Mouse (Mus musculus) MEL (cell line): ENCODE data around the gene Syt11. TPM values are rescaled to one million over a fixed set of nuclear protein-coding genes. Genes with fewer than 3 reads are reported as not detected.
A peak's percentile ranks its signal among the peaks of the same experiment; 100 is the strongest.

Experiments used
- DNase-seq: peaks from one replicate; pipeline ENCODE4 v3.0.0; 2011; ENCODE audit warnings: low read depth, low spot score
- H3K27ac ChIP-seq: 2 replicates; pipeline ENCODE4 v1.5.1; 2012; ENCODE audit warnings: low read depth, mild to moderate bottlenecking, control low read depth, low read length, moderate library complexity; ENCODE audit not compliant: control insufficient read depth
- H3K27me3 ChIP-seq, 2 experiments: fragments of 150-350 bp in 1 of 2; sonication (generic) in 1 of 2; 2 replicates each; pipeline ENCODE4 v1.6.1; 2012; ENCODE audit warnings: low read length in 2 of 2, mild to moderate bottlenecking in 2 of 2, improper control_type of control experiment in 1 of 2, moderate library complexity in 1 of 2; ENCODE audit not compliant: insufficient read depth in 2 of 2, control insufficient read depth in 1 of 2
- H3K36me3 ChIP-seq, 2 experiments: 2 replicates each; pipeline ENCODE4 v1.6.1; 2012 to 2014; ENCODE audit warnings: low read length in 2 of 2, improper control_type of control experiment in 1 of 2, inconsistent platforms in 1 of 2, mild to moderate bottlenecking in 1 of 2; ENCODE audit not compliant: insufficient read depth in 2 of 2, control insufficient read depth in 1 of 2
- H3K4me1 ChIP-seq, 2 experiments: fragments of 150-350 bp in 1 of 2; sonication (generic) in 1 of 2; 2 replicates each; pipeline ENCODE4 v1.6.1; 2012; ENCODE audit warnings: low read length in 2 of 2, improper control_type of control experiment in 1 of 2, mild to moderate bottlenecking in 1 of 2; ENCODE audit not compliant: insufficient read depth in 2 of 2, control insufficient read depth in 1 of 2
- H3K4me3 ChIP-seq, 2 experiments: fragments of 150-350 bp in 1 of 2; sonication (generic) in 1 of 2; 2 replicates each; pipeline ENCODE4 v1.5.1; 2012; ENCODE audit warnings: low read depth in 2 of 2, low read length in 2 of 2, mild to moderate bottlenecking in 2 of 2, moderate library complexity in 2 of 2, control low read depth in 1 of 2, improper control_type of control experiment in 1 of 2; ENCODE audit not compliant: control insufficient read depth in 1 of 2, insufficient read depth in 1 of 2
- H3K79me2 ChIP-seq: 2 replicates; pipeline ENCODE4 v1.6.1; 2012; ENCODE audit warnings: mild to moderate bottlenecking, low read length, moderate library complexity; ENCODE audit not compliant: control insufficient read depth, poor library complexity, insufficient read depth
- H3K9ac ChIP-seq: 2 replicates; pipeline ENCODE4 v1.6.1; 2012; ENCODE audit warnings: low read depth, mild to moderate bottlenecking, control low read depth, low read length, moderate library complexity; ENCODE audit not compliant: control insufficient read depth, poor library complexity, severe bottlenecking
- H3K9me3 ChIP-seq: fragments of 150-350 bp; sonication (generic); replicated peaks from 2 replicates; pipeline ENCODE4 v1.6.1; 2012; ENCODE audit warnings: mild to moderate bottlenecking, low read length, improper control_type of control experiment, moderate library complexity; ENCODE audit not compliant: insufficient read depth
- BHLHE40 ChIP-seq: IDR thresholded peaks from 2 replicates; pipeline ENCODE4 v1.6.1; 2012; ENCODE audit warnings: low read depth, mild to moderate bottlenecking, inconsistent platforms, low read length, improper control_type of control experiment, borderline replicate concordance
- CHD1 ChIP-seq: IDR thresholded peaks from 2 replicates; pipeline ENCODE4 v1.6.1; 2012; ENCODE audit warnings: low read depth, mild to moderate bottlenecking, inconsistent platforms, low read length, improper control_type of control experiment
- CHD2 ChIP-seq: IDR thresholded peaks from 2 replicates; pipeline ENCODE4 v1.6.1; 2011; ENCODE audit warnings: low read length, improper control_type of control experiment
- CTCF ChIP-seq, 3 experiments: IDR thresholded peaks in 2 of 3; conservative IDR thresholded peaks in 1 of 3; 2 replicates each; pipeline ENCODE4 v1.5.1; 2011 to 2012; ENCODE audit warnings: low read length in 3 of 3, low read depth in 2 of 3, mild to moderate bottlenecking in 2 of 3, improper control_type of control experiment in 1 of 3, inconsistent platforms in 1 of 3, mixed read lengths in 1 of 3, moderate library complexity in 1 of 3; ENCODE audit not compliant: control insufficient read depth in 1 of 3, insufficient read depth in 1 of 3, poor library complexity in 1 of 3, severe bottlenecking in 1 of 3
- E2F4 ChIP-seq: IDR thresholded peaks from 2 replicates; pipeline ENCODE4 v1.6.1; 2011; ENCODE audit warnings: low read depth, low read length, improper control_type of control experiment, borderline replicate concordance
- ELF1 ChIP-seq: IDR thresholded peaks from 2 replicates; pipeline ENCODE4 v1.6.1; 2014; ENCODE audit warnings: low read depth, mild to moderate bottlenecking, inconsistent platforms, low read length, improper control_type of control experiment, moderate library complexity
- EP300 ChIP-seq, 2 experiments: IDR thresholded peaks; 2 replicates each; pipeline ENCODE4 v1.6.1; 2011; ENCODE audit warnings: improper control_type of control experiment in 2 of 2, low read length in 2 of 2, low read depth in 1 of 2, mild to moderate bottlenecking in 1 of 2
- ETS1 ChIP-seq: IDR thresholded peaks from 2 replicates; pipeline ENCODE4 v1.6.1; 2012; ENCODE audit warnings: low read depth, mild to moderate bottlenecking, inconsistent platforms, low read length, improper control_type of control experiment, moderate library complexity
- GABPA ChIP-seq: IDR thresholded peaks from 2 replicates; pipeline ENCODE4 v1.6.1; 2012; ENCODE audit warnings: low read depth, mild to moderate bottlenecking, inconsistent platforms, low read length, improper control_type of control experiment, moderate library complexity
- GATA1 ChIP-seq: IDR thresholded peaks from 2 replicates; pipeline ENCODE4 v1.6.1; 2011; ENCODE audit warnings: low read depth, low read length, improper control_type of control experiment
- HCFC1 ChIP-seq: IDR thresholded peaks from 2 replicates; pipeline ENCODE4 v1.6.1; 2012; ENCODE audit warnings: low read depth, mild to moderate bottlenecking, inconsistent platforms, low read length, improper control_type of control experiment, moderate library complexity
- JUND ChIP-seq: IDR thresholded peaks from 2 replicates; pipeline ENCODE4 v1.6.1; 2011; ENCODE audit warnings: low read depth, mild to moderate bottlenecking, improper control_type of control experiment, low read length
- KAT2A ChIP-seq: conservative IDR thresholded peaks from 2 replicates; pipeline ENCODE4 v1.6.1; 2012; ENCODE audit warnings: low read depth, low read length, improper control_type of control experiment, inconsistent platforms
- MAX ChIP-seq: IDR thresholded peaks from 2 replicates; pipeline ENCODE4 v1.6.1; 2011; ENCODE audit warnings: low read length, improper control_type of control experiment
- MAZ ChIP-seq: IDR thresholded peaks from 2 replicates; pipeline ENCODE4 v1.6.1; 2012; ENCODE audit warnings: low read depth, mild to moderate bottlenecking, inconsistent platforms, low read length, improper control_type of control experiment
- MEF2A ChIP-seq: IDR thresholded peaks from 2 replicates; pipeline ENCODE4 v1.6.1; 2014; ENCODE audit warnings: low read depth, mild to moderate bottlenecking, inconsistent platforms, low read length, improper control_type of control experiment; ENCODE audit not compliant: poor library complexity, insufficient replicate concordance, severe bottlenecking; ENCODE audit errors: extremely low read depth
- MXI1 ChIP-seq: IDR thresholded peaks from 2 replicates; pipeline ENCODE4 v1.6.1; 2011; ENCODE audit warnings: mild to moderate bottlenecking, low read depth, low read length, improper control_type of control experiment
- MYB ChIP-seq: IDR thresholded peaks from 2 replicates; pipeline ENCODE4 v1.6.1; 2011; ENCODE audit warnings: mild to moderate bottlenecking, low read depth, low read length, improper control_type of control experiment
- MYC ChIP-seq: IDR thresholded peaks from 2 replicates; pipeline ENCODE4 v1.6.1; 2011; ENCODE audit warnings: low read depth, mild to moderate bottlenecking, low read length, improper control_type of control experiment, moderate library complexity
- NELFE ChIP-seq: IDR thresholded peaks from 2 replicates; pipeline ENCODE4 v1.6.1; 2011; ENCODE audit warnings: low read depth, low read length, improper control_type of control experiment
- NRF1 ChIP-seq: IDR thresholded peaks from 2 replicates; pipeline ENCODE4 v1.6.1; 2014; ENCODE audit warnings: low read depth, mild to moderate bottlenecking, inconsistent platforms, low read length, improper control_type of control experiment, moderate library complexity; ENCODE audit not compliant: poor library complexity, insufficient read depth, severe bottlenecking
- POLR2A ChIP-seq, 2 experiments: IDR thresholded peaks; 2 replicates each; pipeline ENCODE4 v1.6.1; 2011 to 2012; ENCODE audit warnings: low read length in 2 of 2, mild to moderate bottlenecking in 2 of 2, control low read depth in 1 of 2, improper control_type of control experiment in 1 of 2, low read depth in 1 of 2, moderate library complexity in 1 of 2; ENCODE audit not compliant: control insufficient read depth in 1 of 2, insufficient read depth in 1 of 2, poor library complexity in 1 of 2
- POLR2AphosphoS2 ChIP-seq: IDR thresholded peaks from 2 replicates; pipeline ENCODE4 v1.6.1; 2011; ENCODE audit warnings: low read length, improper control_type of control experiment
- POLR2AphosphoS5 ChIP-seq: IDR thresholded peaks from 2 replicates; pipeline ENCODE4 v1.6.1; 2012; ENCODE audit warnings: low read depth, borderline replicate concordance, mild to moderate bottlenecking, inconsistent platforms, low read length, moderate library complexity, mixed read lengths
- RAD21 ChIP-seq: IDR thresholded peaks from 2 replicates; pipeline ENCODE4 v1.6.1; 2011; ENCODE audit warnings: mild to moderate bottlenecking, low read depth, low read length, improper control_type of control experiment
- RCOR1 ChIP-seq: IDR thresholded peaks from 2 replicates; pipeline ENCODE4 v1.6.1; 2012; ENCODE audit warnings: low read depth, mild to moderate bottlenecking, inconsistent platforms, low read length, improper control_type of control experiment
- SIN3A ChIP-seq: IDR thresholded peaks from 2 replicates; pipeline ENCODE4 v1.6.1; 2012; ENCODE audit warnings: low read length, improper control_type of control experiment, inconsistent platforms
- SMC3 ChIP-seq: IDR thresholded peaks from 2 replicates; pipeline ENCODE4 v1.6.1; 2011; ENCODE audit warnings: low read depth, low read length, improper control_type of control experiment
- TAL1 ChIP-seq: IDR thresholded peaks from 2 replicates; pipeline ENCODE4 v1.6.1; 2012; ENCODE audit warnings: mild to moderate bottlenecking, inconsistent platforms, low read length, moderate library complexity, mixed read lengths
- TBP ChIP-seq: IDR thresholded peaks from 2 replicates; pipeline ENCODE4 v1.8.0; 2011; ENCODE audit warnings: low read depth, low read length, improper control_type of control experiment
- TCF12 ChIP-seq: IDR thresholded peaks from 2 replicates; pipeline ENCODE4 v1.6.1; 2014; ENCODE audit warnings: low read depth, mild to moderate bottlenecking, inconsistent platforms, low read length, improper control_type of control experiment, moderate library complexity
- UBTF ChIP-seq: IDR thresholded peaks from 2 replicates; pipeline ENCODE4 v1.6.1; 2012; ENCODE audit warnings: low read depth, mild to moderate bottlenecking, inconsistent platforms, low read length, improper control_type of control experiment, moderate library complexity, borderline replicate concordance; ENCODE audit not compliant: insufficient read depth
- USF2 ChIP-seq, 2 experiments: IDR thresholded peaks; 2 replicates each; pipeline ENCODE4 v1.6.1; 2011 to 2012; ENCODE audit warnings: improper control_type of control experiment in 2 of 2, low read length in 2 of 2, borderline replicate concordance in 1 of 2, inconsistent platforms in 1 of 2, low read depth in 1 of 2, mild to moderate bottlenecking in 1 of 2; ENCODE audit not compliant: insufficient read depth in 1 of 2
- ZC3H11A ChIP-seq: IDR thresholded peaks from 2 replicates; pipeline ENCODE4 v1.6.1; 2012; ENCODE audit warnings: low read depth, mild to moderate bottlenecking, inconsistent platforms, low read length, improper control_type of control experiment
- ZKSCAN1 ChIP-seq: IDR thresholded peaks from 2 replicates; pipeline ENCODE4 v1.6.1; 2012; ENCODE audit warnings: low read depth, mild to moderate bottlenecking, inconsistent platforms, low read length, improper control_type of control experiment, moderate library complexity
- ZMIZ1 ChIP-seq: IDR thresholded peaks from 2 replicates; pipeline ENCODE4 v1.6.1; 2012; ENCODE audit warnings: low read depth, mild to moderate bottlenecking, inconsistent platforms, low read length, improper control_type of control experiment, moderate library complexity
- ZNF384 ChIP-seq: IDR thresholded peaks from 2 replicates; pipeline ENCODE4 v1.6.1; 2012; ENCODE audit warnings: low read depth, mild to moderate bottlenecking, inconsistent platforms, low read length, improper control_type of control experiment
- polyA plus RNA-seq, 2 experiments: library from polyadenylated mRNA; stranded (reverse) in 1 of 2; unstranded in 1 of 2; fragments of >175 nt in 1 of 2; fragments of >200 nt in 1 of 2; gene quantifications; 2 replicates each; pipeline versions ENCODE4 v1.2.1 to v1.2.4; 2012; ENCODE audit warnings: low replicate concordance in 2 of 2, low read depth in 1 of 2; ENCODE audit not compliant: insufficient read length in 2 of 2, insufficient read depth in 1 of 2, missing spikeins in 1 of 2
- total RNA-seq: library from RNA; depleted of rRNA; stranded (reverse); fragments of 300-350 nt; gene quantifications from 2 replicates; pipeline ENCODE4 v1.2.3, GENCODE M21; 2012

Gene Syt11
- total and polyA plus RNA-seq, 3 experiments: 0.19 to 1.4 TPM; not detected in 1

GRCm38 (mm10) chr3:88754283-88754682 is 20.7 kb downstream of the Syt11 start:
- Histone ChIP-seq H3K4me1 (peaks cover 8 to 14% of the 10 kb centered on the region in 2 experiments; a peak in 3 of 4 replicates), H3K79me2 (no peaks in the 10 kb centered on the region), H3K36me3 (peaks cover 0 to 13% of the 10 kb centered on the region in 2 experiments; a peak in 2 of 4 replicates), H3K27ac (no peak overlapping the region), H3K9me3 (no peaks in the 10 kb centered on the region), H3K4me3 (peak overlapping the region; percentile 6 to 39), H3K27me3 (no peaks in the 10 kb centered on the region), H3K9ac (peak overlapping the region; percentile 30)
- peak; percentile 89 for DNase-seq
- TF ChIP-seq USF2 (IDR thresholded peaks at IDR 0.05; ENCODE audit: borderline replicate concordance in 1 of 2, insufficient read depth in 1 of 2, low read depth in 1 of 2, low read length in 2 of 2) (no peak), MXI1 (no peak; the same call in 1 of the 2 replicates), KAT2A (no peak), MEF2A (no peak), EP300 (IDR thresholded peaks at IDR 0.05; ENCODE audit: low read depth in 1 of 2, low read length in 2 of 2) (0 out of 4 replicates have a peak, but pooled peaks of 1 of the 2 experiments have one; percentile 2), POLR2A (IDR thresholded peaks at IDR 0.05; ENCODE audit: control insufficient read depth in 1 of 2, insufficient read depth in 1 of 2, low read depth in 1 of 2, low read length in 2 of 2, poor library complexity in 1 of 2) (no peak), UBTF (no peak), ETS1 (0 out of 2 replicates have a peak, but pooled peaks have one; percentile 38), CHD1 (no peak), GATA1 (no peak), RCOR1 (no peak), SMC3 (peak; percentile 87), E2F4 (no peak), GABPA (no peak), NELFE (no peak), BHLHE40 (no peak; the same call in 1 of the 2 replicates), JUND (no peak), ZKSCAN1 (no peak), MAZ (no peak), HCFC1 (peak; percentile 37; the same call in 1 of the 2 replicates), MYC (peak; percentile 66; the same call in 1 of the 2 replicates), ZMIZ1 (no peak), ZNF384 (peak; percentile 55; the same call in 1 of the 2 replicates), NRF1 (no peak), TAL1 (no peak), ZC3H11A (peak; percentile 86), POLR2AphosphoS2 (no peak), SIN3A (peak; percentile 61; the same call in 1 of the 2 replicates), POLR2AphosphoS5 (no peak), TBP (peak; percentile 51; the same call in 1 of the 2 replicates), TCF12 (no peak), ELF1 (no peak), MYB (no peak), MAX (peak; percentile 62; the same call in 1 of the 2 replicates), CHD2 (no peak), RAD21 (peak; percentile 90), CTCF (IDR thresholded peaks at IDR 0.05 in 2 of 3, conservative IDR thresholded peaks at IDR 0.05 in 1 of 3; ENCODE audit: control insufficient read depth in 1 of 3, insufficient read depth in 1 of 3, low read depth in 2 of 3, low read length in 3 of 3, poor library complexity in 1 of 3, severe bottlenecking in 1 of 3) (peak; percentile 58 to 88 (median 69))
